Mouse (Mus musculus) intestine, embryonic 16.5 days (tissue): ENCODE data around the gene Ccdc69. TPM values are rescaled to one million over a fixed set of nuclear protein-coding genes. Genes with fewer than 3 reads are reported as not detected.
A peak's percentile ranks its signal among the peaks of the same experiment; 100 is the strongest.

Experiments used
- ATAC-seq: fragments of 200-750 bp; cut with Nextera tagmentation; 2 replicates; pipeline ENCODE4 v1.8.0; 2017; ENCODE audit warnings: moderate TSS enrichment, moderate library complexity
- H3K27ac ChIP-seq: fragments of 300-500 bp; sonication (generic); 2 replicates; pipeline ENCODE4 v1.5.1; 2014; ENCODE audit warnings: mild to moderate bottlenecking, low read length
- H3K27me3 ChIP-seq: fragments of 300-500 bp; sonication (generic); replicated peaks from 2 replicates; pipeline ENCODE4 v1.6.1; 2014; ENCODE audit warnings: low read length, control low read depth, mixed read lengths; ENCODE audit not compliant: control insufficient read depth, insufficient read depth
- H3K36me3 ChIP-seq: fragments of 300-500 bp; sonication (generic); 2 replicates; pipeline ENCODE4 v1.6.1; 2014; ENCODE audit warnings: low read length, control low read depth; ENCODE audit not compliant: control insufficient read depth, insufficient read depth
- H3K4me1 ChIP-seq: fragments of 300-500 bp; sonication (generic); 2 replicates; pipeline ENCODE4 v1.6.1; 2014; ENCODE audit warnings: low read length, control low read depth, mixed read lengths; ENCODE audit not compliant: control insufficient read depth, insufficient read depth
- H3K4me2 ChIP-seq: fragments of 300-500 bp; sonication (generic); 2 replicates; pipeline ENCODE4 v1.6.1; 2014; ENCODE audit warnings: low read depth, low read length, control low read depth
- H3K4me3 ChIP-seq: fragments of 300-500 bp; sonication (generic); 2 replicates; pipeline ENCODE4 v1.5.1; 2014; ENCODE audit warnings: mild to moderate bottlenecking, low read length
- H3K9ac ChIP-seq: fragments of 300-500 bp; sonication (generic); 2 replicates; pipeline ENCODE4 v1.6.1; 2014; ENCODE audit warnings: low read depth, low read length
- H3K9me3 ChIP-seq: fragments of 300-500 bp; sonication (generic); 2 replicates; pipeline ENCODE4 v1.6.1; 2016; ENCODE audit warnings: low read length, control low read depth; ENCODE audit not compliant: control insufficient read depth
- WGBS: fragments of 180-500 bp; shearing (Covaris S2); extraction: QIAGEN DNeasy Blood & Tissue Kit; methylation state at CpG from one replicate; pipeline ENCODE4 v1.1.7; 2014; 5-methylcytosine and 5-hydroxymethylcytosine counted together
- polyA plus RNA-seq: library from polyadenylated mRNA; unstranded; fragments of >200 nt; fragmentation: Nextera tagmentation; extraction: Ambion mirVana; gene quantifications from 2 replicates; pipeline ENCODE4 v1.2.1, GENCODE M21; 2015

Gene Ccdc69
- polyA plus RNA-seq, 1 experiment from 2014 or later, result 3.0 TPM

DNA sequence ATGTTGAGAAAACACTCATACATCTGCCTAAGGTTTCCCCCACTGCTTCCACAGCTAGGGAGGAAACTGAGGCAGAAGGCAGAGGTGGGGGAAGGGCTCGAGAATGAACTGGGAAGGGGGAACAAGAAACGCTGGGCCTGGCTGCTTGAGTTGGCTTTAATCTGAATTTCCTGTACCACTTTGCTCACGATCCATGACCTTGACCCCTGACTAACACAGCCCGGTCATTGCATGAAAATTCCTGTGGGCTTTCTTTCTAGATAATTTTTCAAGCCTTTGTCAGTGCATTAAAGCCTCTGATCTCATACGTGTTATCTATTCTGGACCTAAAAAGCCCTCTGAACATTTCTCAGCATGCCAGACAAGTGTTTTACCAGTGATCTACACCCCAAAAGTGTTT, 15.1 kb downstream of the Ccdc69 start:
- no peak overlapping the region for H3K4me3 ChIP-seq
- no peaks in the 10 kb centered on the region for H3K27me3 ChIP-seq
- no peak for ATAC-seq
- H3K9ac ChIP-seq, result no peak overlapping the region
- WGBS, result 41% methylated on average over 5 of the region's 5 CpGs
- H3K36me3 ChIP-seq, result no peaks in the 10 kb centered on the region
- H3K27ac ChIP-seq, result no peak overlapping the region
- H3K9me3 ChIP-seq, result no peaks in the 10 kb centered on the region
- H3K4me1 ChIP-seq, result no peaks in the 10 kb centered on the region
- H3K4me2 ChIP-seq, result no peak overlapping the region

DNA sequence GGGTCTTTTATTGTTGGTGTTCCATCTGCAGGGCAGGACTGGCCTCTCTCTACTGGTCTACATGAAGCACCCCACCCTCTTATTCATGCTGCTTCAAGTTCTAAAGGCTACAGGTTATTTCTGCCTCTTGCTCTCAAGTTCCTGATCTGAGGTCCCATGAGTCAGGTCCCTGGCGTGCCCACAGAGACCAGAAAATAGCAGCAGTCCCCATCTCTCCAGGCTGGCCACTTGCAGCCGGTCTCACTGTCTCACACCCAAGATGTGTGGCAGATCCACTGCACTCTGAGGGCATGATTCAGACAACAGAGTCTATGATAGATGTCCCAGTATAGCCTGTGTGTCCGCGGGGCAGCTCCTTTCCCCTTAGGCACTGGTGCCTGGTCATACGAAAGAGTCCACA, 17.1 kb downstream of the Ccdc69 start:
- Histone ChIP-seq H3K4me3 (no peak overlapping the region), H3K9me3 (no peaks in the 10 kb centered on the region), H3K9ac (no peak overlapping the region), H3K36me3 (no peaks in the 10 kb centered on the region), H3K4me1 (no peaks in the 10 kb centered on the region), H3K27ac (no peak overlapping the region), H3K27me3 (no peaks in the 10 kb centered on the region), H3K4me2 (no peak overlapping the region)
- WGBS, result 90% methylated on average over 5 of the region's 5 CpGs
- ATAC-seq, result no peak

DNA sequence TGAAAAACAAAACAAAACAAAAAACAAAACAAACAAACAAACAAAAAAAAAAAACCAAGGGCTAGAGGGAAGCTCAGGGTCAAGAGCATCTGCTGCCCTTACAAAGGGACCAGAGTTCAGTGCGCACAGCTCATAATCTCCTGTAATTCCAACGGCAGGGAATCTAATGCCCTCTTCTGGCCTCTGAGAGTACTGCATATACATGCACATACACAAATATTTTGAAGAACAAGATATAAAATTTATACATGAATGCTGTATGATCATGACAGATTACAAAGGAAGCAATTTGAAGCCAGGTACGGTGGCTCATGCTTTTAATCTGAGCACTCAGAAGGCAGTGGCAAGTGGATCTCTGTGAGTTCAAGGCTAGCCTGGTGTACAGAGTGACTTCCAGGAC, 20.4 kb downstream of the Ccdc69 start:
- no peak overlapping the region for H3K9ac ChIP-seq
- no peak overlapping the region for H3K27ac ChIP-seq
- no peaks in the 10 kb centered on the region for H3K4me1 ChIP-seq
- H3K36me3 ChIP-seq, result no peaks in the 10 kb centered on the region
- H3K4me3 ChIP-seq, result no peak overlapping the region
- no peaks in the 10 kb centered on the region for H3K27me3 ChIP-seq
- 85% methylated on average over 3 of the region's 3 CpGs for WGBS
- no peak for ATAC-seq
- no peak overlapping the region for H3K4me2 ChIP-seq
- H3K9me3 ChIP-seq, result no peaks in the 10 kb centered on the region

DNA sequence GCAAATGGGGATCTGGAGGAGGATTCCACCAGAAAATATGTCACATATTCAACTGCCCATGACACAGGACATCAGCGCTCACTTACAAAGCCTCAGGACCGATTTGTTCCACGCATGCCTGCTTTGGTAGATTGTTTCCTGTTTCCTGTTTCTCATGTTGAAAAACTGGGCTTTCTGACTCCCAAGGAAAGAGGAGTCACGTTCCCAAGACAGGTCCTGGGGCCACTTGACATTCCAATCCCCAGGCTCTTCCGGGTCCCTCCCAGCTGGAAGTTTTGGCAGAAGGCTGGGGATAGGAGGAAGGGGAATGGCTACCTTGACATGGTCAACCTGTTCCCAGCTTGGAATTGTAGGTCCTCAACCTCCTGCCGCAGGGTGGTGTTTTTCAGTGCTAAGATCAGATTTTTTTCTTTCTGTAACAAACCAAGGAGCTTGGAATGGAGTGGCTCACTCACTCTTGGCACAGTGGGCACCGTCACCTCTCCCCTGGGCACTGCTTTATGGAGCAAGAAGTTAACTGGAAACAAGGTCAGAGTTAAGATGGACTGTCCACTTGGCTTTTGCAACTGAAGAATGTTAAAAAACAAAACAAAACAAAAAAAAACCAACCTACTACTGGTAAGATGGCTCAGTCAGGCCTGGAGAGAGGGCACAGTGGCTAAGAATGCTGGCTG, 27.0 kb downstream of the Ccdc69 start:
- Histone ChIP-seq H3K4me3 (no peak overlapping the region), H3K27ac (no peak overlapping the region), H3K9me3 (no peaks in the 10 kb centered on the region), H3K4me2 (no peak overlapping the region), H3K27me3 (no peaks in the 10 kb centered on the region), H3K4me1 (0 out of 2 replicates have a peak, but pooled peaks cover 2% of the 10 kb centered on the region), H3K36me3 (no peaks in the 10 kb centered on the region), H3K9ac (no peak overlapping the region)
- WGBS, result 71% methylated on average over 7 of the region's 7 CpGs
- ATAC-seq, result no peak

DNA sequence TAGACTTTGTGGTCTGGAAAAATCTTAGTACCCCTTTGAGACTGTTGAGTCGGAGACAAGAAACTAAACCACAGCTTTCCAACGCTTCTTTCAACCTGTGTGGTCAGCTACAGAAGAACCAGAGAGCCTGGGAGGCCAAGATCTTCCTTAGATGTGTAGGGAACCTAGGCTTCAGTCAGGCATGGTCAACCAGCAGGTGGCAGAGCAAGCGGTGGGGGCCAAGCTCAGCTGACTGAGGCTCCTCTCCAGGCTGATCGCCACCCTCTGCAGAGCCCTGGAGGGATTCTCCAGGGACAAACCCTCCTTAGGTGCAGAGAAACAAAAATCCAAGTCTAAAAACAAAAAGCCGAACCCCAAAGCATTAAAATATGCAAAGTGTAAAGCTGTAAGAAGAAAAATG, 31.3 kb downstream of the Ccdc69 start:
- Histone ChIP-seq H3K4me2 (no peak overlapping the region), H3K36me3 (no peaks in the 10 kb centered on the region), H3K27me3 (no peaks in the 10 kb centered on the region), H3K9ac (no peak overlapping the region), H3K9me3 (no peaks in the 10 kb centered on the region), H3K4me1 (0 out of 2 replicates have a peak, but pooled peaks cover 2% of the 10 kb centered on the region), H3K27ac (no peak overlapping the region), H3K4me3 (no peak overlapping the region)
- 56% methylated on average over 5 of the region's 5 CpGs for WGBS
- no peak for ATAC-seq

DNA sequence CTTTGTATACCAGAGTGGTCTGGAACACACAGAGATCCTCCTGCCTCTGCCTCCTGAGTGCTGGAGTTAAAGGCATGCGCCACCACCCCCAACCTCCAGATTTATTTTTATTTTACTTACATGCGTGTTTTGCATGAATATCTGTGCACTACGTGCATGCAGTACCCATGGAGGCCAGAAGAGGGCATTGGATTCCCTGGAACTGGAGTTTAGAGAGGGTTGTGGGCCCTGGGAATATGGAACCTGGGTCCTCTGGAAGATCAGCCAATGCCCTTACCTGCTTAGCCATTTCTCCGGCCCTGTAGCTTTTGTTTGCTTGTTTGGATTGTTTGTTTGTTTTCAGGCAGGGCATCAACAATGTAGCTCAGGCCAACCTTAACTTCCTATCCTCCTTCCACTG, 36.6 kb downstream of the Ccdc69 start:
- ATAC-seq, result no peak
- WGBS, result 85% methylated on average over 4 of the region's 4 CpGs
- no peaks in the 10 kb centered on the region for H3K9me3 ChIP-seq

DNA sequence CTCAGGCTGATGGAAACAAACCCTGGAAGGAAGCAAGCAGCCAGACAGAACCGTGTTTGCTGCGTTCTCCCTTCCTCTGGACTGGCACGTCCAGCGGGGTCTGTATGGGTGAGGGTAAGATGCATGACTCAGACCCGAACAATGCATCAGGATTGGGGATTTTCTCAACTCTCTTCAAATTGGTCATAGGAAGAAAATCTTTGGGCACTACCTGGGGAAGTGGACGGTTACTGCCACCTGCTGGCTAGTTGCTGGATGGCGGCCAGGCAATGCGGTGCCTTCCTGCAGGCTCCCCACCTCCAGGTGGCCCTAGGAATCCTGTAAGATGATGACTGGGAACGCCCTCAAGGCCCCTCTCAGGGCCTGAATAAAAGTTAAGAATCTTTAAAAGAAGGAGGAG, 38.3 kb downstream of the Ccdc69 start:
- H3K9ac ChIP-seq, result no peak overlapping the region
- no peaks in the 10 kb centered on the region for H3K36me3 ChIP-seq
- H3K27me3 ChIP-seq, result no peaks in the 10 kb centered on the region
- no peak overlapping the region for H3K4me3 ChIP-seq
- no peak overlapping the region for H3K4me2 ChIP-seq
- no peak overlapping the region for H3K27ac ChIP-seq
- WGBS, result 4% methylated on average over 9 of the region's 9 CpGs
- ATAC-seq, result peak; percentile 74
- H3K4me1 ChIP-seq, result no peaks in the 10 kb centered on the region
- H3K9me3 ChIP-seq, result no peaks in the 10 kb centered on the region

More for the DNA sequence above, 36.6 kb downstream of the Ccdc69 start:
- Histone ChIP-seq H3K9ac (no peak overlapping the region), H3K36me3 (no peaks in the 10 kb centered on the region), H3K4me1 (no peaks in the 10 kb centered on the region), H3K27ac (no peak overlapping the region), H3K4me2 (no peak overlapping the region), H3K4me3 (no peak overlapping the region), H3K27me3 (no peaks in the 10 kb centered on the region)

DNA sequence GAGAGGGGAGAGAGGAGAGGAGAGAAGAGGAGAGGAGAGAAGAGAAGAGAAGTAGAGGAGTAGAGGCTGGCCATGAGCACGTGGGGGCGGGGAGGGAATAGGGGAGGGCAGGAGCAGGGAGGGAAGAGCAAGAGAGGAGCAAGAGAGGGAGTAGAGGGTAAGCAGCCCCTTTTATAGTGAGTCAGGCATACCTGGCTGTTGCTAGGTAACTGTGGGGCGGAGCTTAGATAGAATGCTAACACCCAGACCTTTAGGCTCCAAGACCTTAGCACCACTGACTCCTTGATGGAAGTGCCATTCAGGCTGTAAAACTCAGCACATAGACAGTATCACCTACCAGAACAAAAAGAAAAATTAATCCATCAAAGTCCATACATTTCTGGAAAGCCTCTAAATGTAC, 41.3 kb downstream of the Ccdc69 start:
- Histone ChIP-seq H3K4me3 (no peak overlapping the region), H3K27ac (no peak overlapping the region), H3K27me3 (no peaks in the 10 kb centered on the region), H3K9me3 (no peaks in the 10 kb centered on the region), H3K4me2 (no peak overlapping the region), H3K9ac (no peak overlapping the region), H3K4me1 (peaks cover 7% of the 10 kb centered on the region), H3K36me3 (no peaks in the 10 kb centered on the region)
- ATAC-seq, result no peak
- 38% methylated on average over 3 of the region's 3 CpGs for WGBS

DNA sequence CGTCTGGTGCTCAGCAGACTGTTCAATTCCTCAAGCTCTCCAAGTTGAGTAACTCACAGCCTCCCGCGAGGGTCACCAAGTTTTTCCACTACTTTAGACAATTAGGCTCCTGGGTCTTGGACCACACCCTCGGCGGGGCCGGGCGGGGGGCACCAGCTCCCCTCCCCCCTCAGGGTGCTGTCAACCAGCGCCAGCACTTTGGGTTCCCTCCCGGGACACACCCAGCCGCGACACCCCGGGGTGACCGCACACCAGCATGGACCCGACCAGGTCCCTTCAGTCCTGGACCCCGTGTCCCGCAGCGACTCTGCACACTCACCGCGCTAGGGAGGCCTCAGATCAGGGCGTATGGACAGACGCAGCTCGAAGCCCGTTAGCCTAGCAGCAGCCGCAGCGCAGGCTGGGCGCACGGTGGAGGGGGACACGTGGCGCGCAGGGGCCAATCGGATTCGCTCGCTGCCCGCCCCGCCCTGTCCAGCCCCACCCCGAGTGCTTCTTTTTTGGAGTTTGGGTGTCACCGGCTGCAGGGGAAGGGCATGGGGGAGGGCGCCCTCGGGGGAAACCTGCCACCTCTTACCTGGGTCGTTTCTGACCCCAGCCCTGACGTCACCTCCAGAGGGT, 44.8 kb downstream of the Ccdc69 start, which contains the start of gene Anxa6:
Anxa6 (minus strand) TSS at position 406 of the 621 bp plus-strand sequence.
- Histone ChIP-seq H3K4me1 (peaks cover 24% of the 10 kb centered on the region), H3K4me3 (peak within 1 kb of the TSS; percentile 78), H3K27ac (peak within 1 kb of the TSS; percentile 97), H3K4me2 (peak within 1 kb of the TSS; percentile 92), H3K27me3 (no peaks in the 10 kb centered on the region), H3K36me3 (no peaks in the 10 kb centered on the region), H3K9ac (peak within 1 kb of the TSS; percentile 85), H3K9me3 (no peaks in the 10 kb centered on the region)
- peak; percentile 92 for ATAC-seq
- 1% methylated on average over 41 of the region's 41 CpGs for WGBS
